Mouse (Mus musculus): ENCODE results near the gene Cerk. TPM values are rescaled to one million over a fixed set of nuclear protein-coding genes. Genes with fewer than 3 reads are reported as not detected.
"Not testable (repeated sequence)": the region's sequence is repeated elsewhere in the genome, so short reads cannot be mapped to it uniquely, and the experiment has no call there.

The Cerk gene
- total RNA-seq, 2 experiments from 2014 or later = 5.5 to 10.1 TPM

DNA sequence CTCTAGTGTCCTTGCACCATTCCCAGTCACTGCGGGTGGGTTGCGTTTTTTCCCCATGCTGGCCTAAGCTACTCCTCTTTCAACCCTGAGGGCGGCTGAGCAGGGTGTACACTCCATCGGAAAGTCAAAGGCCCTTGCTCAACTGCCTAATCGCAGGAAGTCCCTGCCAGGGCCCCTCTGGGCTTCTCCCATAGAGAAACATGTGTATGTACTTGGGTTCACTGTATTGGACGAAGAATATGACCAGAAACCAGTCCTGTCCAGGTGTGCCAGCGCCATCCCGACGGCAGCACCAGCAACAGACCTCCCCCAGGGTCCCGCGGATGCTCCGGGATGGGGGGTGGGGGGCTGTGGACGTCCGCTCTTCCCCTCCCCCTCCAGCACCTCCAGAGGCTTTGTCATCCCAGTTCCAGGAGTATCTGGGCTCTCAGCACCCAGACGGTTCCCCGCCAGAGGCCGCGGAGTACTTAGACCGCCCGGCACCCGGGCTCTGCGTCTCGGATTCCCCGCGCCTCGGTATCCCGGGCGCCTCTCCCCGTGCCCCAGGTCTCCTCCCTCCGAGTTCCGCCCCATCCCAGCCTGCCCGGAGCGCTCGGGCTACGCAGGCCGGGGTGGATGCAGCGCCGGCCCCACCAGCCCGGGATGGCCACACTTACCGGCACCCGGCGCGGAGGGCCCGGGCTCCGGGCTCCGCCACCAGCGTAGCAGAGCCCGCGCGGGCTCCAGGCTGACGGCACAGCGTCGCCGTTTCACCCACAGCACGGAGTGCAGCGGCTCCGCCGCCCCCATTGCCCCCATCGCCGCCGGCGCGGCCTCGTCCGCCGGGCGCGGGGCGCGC, 871 bp downstream of the Cerk start:
- no peak for ATAC-seq (replicated peaks; ENCODE audit: low FRiP score, poor library complexity, severe bottlenecking)

DNA sequence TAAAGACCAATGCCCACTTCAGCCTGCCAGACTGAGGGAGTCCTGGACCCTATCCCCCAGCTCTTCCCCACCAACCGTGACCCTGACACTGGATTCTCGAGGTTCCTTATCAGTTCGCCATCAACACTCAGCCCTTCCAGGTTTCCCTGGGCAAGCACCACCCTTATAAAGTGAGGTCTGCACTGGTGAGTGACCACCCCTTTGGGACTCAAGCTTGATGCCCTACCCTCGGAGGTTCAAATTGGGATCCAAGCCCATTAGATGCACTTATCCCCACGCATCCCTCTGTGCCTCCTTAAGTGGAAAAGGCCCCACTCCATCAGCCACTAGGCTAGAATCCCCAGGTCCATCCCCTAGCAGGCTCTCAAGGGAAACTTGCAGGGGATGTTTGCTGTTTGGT, 1.9 kb downstream of the Cerk start:
- no peak for ATAC-seq (replicated peaks; ENCODE audit: low FRiP score, poor library complexity, severe bottlenecking)

DNA sequence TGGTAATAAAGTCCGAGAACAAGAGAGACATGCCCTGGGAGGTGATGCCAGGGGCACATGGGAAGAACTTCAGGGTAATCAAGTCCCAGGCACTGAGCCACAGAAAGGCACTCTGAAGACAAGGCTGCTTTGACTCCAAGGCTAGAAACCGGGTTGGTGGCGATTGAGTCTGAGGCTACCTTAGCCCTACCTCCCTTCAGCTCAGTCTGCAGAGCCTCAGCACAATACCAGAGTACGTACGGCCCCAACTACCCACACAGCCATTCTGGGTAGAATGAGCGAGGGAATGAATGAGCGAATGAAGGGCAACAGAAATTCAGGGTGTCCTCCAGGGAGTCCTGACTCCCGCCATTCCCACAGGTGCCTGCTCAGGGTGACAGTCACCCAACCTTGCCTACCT, 2.5 kb downstream of the Cerk start:
- no peak for ATAC-seq (replicated peaks; ENCODE audit: low FRiP score, poor library complexity, severe bottlenecking)

DNA sequence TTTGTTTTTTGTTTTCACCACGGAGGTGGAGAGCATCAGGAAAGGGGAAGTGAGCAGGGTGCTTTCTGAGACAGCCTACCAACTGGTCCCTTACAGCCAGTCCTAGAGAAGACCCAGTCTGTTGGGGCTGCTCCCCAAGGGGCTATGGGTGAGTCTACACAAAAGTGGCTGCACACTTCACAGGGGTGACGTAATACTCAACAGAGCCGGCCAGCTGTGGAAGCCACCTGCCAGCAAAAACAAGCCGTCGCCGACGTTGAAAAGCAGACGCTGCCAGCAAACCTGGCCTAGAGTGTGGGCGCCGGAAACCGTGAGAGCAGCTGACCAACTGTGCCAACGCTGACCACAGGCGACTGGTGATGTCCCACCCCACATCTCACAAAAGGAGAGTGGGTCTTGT, 3.3 kb downstream of the Cerk start:
- no peak for ATAC-seq (replicated peaks; ENCODE audit: low FRiP score, poor library complexity, severe bottlenecking)

DNA sequence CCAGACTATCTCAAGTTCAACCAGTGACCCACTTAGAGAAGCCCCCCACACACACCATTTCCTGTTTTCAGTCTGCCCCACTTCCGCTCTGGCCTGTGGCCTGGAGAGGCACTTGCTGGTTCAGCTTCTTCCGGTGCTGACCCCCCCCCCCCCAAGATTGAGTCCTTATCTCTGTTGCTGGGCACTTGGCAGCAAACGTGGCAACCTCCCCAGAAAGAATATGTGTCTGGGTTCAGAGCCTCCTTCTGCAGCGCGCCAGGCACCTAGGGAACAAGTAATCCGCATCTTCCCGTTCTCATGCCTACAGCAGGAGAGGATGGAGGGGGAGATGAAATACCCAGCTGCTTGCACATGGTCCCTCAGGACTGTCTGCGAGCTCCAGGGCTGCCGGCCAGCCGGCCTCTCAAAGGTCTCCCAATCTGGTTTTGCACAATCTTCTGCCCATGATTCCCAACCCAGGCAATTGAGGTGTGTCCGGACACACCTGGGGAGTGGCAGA, 4.0 kb downstream of the Cerk start:
- no peak for ATAC-seq (replicated peaks; ENCODE audit: low FRiP score, poor library complexity, severe bottlenecking)

DNA sequence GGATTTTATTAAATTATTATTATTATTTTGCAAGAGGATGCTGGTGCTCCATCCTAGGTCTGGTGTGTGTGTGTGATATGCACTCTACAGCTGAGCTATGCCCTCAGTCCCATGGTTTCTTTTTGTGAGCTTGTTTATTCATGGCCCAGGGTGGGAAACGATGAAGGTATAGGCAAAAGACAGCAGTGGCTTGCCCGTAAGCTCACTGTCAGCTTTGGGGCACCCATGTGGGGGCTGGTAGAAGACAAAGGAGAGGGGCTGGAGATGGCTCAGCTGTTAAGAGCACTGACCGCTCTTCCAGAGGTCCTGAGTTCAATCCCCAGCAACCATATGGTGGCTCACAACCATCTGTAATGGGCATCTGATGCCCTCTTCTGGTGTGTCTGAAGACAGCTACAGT, 4.6 kb downstream of the Cerk start:
- not testable (repeated sequence) for ATAC-seq (replicated peaks; ENCODE audit: low FRiP score, poor library complexity, severe bottlenecking)

DNA sequence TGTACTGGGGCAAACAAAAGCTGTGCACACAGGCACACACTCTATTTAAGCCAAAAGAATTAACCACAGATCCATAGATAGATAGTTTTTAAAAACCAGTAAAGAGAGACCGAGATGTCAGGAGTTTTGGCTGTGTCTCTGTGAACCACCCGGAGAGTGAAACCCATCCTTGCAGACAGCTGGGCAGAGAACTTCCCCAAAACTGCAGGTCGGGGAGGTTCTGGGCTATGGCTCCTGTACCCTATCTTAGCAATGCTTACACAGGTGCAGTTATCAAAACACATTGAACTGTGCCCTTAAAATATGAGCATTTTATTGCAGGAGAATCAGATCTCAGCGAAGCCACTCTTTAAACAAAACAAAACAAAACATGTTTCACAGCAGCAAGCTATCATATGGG, 5.5 kb downstream of the Cerk start:
- ATAC-seq (replicated peaks; ENCODE audit: low FRiP score, poor library complexity, severe bottlenecking) = no peak

DNA sequence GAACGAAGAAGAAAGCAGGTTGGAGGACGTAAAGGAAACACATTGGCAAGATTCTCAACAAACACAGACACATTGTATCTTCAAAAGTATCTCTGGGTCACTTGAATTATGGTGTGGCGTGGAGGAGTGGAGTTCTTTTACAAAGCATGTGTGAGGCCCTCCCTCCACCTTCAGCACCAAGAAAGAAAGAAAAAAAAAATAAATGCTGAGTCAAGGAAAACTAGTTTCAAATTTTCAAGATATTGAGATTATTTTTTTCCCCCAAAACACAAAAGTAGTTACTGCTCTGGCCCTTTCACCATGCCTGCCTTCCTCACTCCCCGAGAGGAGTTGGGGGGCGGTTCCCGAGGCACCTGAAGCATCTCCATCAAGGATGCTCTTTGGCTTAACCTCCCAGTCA, 7.3 kb downstream of the Cerk start:
- no peak for ATAC-seq (replicated peaks; ENCODE audit: low FRiP score, poor library complexity, severe bottlenecking)

DNA sequence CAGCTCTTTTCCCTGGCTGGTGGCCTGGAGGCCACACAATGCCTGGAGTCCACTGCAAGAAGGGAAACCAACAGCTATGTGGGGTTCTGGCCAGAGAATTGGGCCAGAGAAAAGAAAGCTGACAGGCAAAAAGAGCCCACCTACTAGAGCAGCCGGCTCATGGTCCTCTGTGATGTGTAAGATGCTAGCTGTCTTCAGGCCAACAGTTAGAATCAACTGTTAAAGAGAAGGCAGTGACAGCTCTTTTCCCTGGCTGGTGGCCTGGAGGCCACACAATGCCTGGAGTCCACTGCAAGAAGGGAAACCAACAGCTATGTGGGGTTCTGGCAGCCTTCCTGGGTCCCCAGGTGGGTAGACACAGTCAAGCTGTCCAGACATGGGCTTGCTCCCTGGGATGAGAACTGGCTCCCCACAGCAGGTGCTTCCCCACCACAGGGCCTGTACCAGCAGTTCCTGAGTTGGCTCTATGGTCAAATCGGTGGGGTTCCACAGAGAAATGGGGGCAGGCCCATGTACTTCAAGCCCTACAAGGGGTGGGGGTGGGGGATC, 8.2 kb downstream of the Cerk start:
- not testable (repeated sequence) for ATAC-seq (replicated peaks; ENCODE audit: low FRiP score, poor library complexity, severe bottlenecking)

DNA sequence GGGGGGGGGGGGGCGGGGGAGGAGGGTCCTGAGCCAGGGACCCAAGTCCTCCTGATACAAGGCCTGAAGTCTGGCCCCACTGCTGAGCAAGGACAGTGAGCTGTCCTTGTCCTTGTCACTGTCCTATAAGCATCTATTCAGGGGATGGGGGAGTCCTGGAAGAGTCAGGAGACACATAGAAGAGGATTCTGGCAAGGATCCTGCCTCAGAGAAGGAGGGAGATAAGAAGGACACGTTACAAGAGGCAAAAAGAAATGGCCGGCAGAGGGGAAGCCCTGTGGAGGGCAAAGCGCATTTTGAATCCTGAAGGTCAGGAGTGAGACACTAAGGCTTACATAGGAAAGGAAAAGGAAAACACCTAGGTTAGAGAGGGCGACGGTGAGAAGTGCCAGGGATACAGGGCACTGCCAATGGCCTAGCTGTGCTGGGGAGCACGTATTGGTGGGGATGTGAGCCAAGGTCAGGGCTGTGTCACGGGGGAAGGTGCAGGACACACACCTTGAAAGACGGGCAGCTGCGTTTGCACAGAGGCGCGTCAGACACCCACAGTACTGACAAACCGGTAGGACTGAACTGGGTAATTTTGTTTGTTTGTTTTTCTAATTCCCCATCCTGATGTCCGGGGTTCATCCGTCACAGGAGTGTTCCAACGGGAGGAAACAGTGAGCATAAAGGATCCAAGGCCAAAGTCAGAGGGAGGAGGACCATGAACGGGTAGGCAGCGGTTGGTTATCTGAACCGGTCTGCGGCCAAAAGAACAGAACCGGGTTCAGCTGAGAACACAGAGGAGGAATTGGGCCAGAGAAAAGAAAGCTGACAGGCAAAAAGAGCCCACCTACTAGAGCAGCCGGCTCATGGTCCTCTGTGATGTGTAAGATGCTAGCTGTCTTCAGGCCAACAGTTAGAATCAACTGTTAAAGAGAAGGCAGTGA, 8.9 kb downstream of the Cerk start:
- no peak for ATAC-seq (replicated peaks; ENCODE audit: low FRiP score, poor library complexity, severe bottlenecking)

DNA sequence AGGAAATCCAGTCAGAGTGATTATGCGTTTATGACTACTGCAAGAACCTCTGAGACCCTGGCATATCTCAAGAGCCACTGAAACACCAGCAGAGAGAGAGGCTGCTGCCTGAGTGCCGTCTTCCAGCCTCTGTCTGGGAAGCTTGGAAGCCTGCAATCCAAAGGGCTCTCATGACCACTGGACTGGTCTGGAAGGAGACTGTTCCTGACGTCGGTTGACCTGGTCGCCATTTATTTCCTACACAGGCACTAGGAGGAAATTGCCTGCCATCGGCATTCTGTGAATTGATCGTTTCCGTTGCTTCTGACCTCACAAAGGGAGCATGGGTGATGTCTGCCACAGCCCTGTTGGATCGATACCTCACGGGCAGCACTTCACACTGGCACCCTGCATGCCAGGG, 9.8 kb downstream of the Cerk start:
- no peak for ATAC-seq (replicated peaks; ENCODE audit: low FRiP score, poor library complexity, severe bottlenecking)

DNA sequence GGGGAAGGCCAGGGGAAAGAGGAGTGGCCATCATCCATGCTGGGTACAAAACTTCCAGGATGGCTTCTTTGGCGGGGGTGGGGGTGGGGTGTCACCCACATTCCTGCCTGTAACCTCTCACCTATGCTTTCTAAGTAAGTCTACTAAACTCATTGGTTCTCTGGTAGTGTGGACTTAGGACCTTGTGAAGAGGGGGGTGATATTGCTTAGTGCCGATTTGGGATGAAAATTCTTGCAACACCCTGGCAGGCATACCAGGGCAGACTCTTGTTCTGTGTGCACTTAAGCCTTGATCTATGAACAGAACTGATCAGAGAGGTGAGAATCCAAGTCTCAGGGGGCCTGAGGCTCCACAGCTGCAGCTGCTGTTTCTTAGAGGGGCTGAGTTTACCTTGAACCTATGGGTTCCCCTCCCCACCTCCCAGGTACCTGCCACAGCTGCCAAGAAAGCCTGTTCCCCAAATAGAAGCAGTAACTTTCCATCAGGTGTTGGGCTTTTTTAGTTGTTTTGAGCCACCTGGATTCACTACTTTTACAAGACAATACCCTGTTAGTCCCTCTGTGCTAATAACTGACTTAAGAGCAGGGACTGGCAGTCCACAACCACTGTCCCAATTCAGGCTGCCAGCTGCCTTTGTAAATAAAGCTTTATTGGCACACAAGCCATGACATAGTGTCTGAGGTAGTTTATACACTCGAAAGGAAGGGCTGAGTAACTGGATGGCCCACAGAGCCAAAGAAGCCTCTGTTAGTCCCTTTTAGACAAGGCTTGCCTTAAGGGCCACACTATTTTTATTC, 10.5 kb downstream of the Cerk start:
- no peak for ATAC-seq (replicated peaks; ENCODE audit: low FRiP score, poor library complexity, severe bottlenecking)

DNA sequence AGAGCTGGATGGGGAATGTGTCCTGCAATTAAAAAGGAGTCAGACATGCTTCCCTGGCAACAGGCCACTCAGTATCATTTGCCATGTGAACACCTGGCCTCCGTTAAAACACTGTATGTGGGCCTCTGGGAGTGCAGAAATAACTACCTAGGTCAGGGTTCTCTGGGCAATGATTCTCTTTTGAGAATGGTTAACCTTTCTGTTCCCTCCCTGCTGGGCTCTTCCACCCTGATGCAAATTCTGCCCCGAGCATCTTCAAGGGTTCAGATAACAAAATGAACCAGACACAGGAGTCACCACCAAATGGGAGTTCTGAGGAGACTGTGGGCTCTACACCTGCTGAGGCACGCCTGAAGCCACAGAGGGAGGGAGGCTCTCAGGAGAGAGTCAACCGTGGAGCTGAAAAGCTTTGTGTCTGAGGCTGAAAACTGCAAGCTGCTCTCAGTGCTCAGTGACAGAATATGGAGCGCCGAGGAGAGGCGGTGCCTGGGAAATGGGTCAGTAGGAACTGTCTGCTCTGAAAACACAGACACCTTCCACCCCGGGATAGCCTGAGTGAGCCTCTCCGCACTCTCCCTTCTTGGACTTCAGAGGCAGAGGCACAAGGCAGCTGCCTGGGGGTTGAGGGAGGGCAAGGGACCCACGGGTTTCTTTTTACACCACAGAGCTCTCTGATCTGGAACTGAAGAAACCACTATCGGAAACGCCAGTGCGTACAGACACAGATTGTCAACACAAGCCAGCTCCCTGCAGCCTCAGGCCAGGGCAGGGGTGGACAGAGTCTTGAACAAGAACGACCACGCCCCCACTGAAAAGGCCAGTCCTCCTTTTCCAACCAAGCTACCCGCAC, 12.6 kb downstream of the Cerk start:
- ATAC-seq (replicated peaks; ENCODE audit: low FRiP score, poor library complexity, severe bottlenecking) = no peak

DNA sequence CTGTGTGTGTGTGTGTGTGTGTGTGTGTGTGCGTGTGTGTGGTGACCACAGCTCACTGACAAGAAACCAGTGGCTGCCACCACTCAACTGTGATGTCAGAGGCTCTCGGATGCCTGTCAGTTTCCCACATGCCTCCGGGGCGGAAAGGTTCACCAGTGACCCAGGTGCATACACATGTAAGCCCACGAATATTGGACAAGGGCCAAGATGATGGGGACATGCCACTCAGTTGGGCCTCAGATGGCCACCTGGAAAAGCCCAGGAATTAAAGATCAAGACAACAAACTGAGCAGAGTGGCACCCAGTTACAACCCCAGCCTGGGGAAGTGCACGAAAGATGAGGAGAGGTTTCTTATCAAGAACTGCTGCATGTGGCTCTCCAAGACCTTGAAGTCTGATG, 13.4 kb downstream of the Cerk start:
- ATAC-seq (replicated peaks; ENCODE audit: low FRiP score, poor library complexity, severe bottlenecking) = no peak

DNA sequence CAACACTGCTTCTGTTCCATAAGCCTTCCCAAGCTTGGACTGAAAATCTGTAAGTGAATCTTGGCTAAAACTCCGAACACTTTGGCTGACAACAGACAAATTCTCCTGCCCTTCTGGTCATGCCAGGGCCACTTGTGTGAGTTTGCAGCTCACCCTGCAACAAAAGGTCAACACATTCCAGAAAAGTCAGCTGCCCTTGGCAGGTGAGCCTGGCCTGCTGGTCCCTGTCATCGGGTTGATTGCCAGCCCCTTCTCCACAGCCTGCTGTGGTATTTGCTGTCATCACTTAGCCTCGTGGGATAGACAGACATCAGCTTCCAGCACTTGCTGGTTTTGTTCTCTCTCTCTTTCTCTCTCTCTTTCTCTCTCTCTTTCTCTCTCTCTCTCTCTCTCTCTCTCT, 13.8 kb downstream of the Cerk start:
- no peak for ATAC-seq (replicated peaks; ENCODE audit: low FRiP score, poor library complexity, severe bottlenecking)

DNA sequence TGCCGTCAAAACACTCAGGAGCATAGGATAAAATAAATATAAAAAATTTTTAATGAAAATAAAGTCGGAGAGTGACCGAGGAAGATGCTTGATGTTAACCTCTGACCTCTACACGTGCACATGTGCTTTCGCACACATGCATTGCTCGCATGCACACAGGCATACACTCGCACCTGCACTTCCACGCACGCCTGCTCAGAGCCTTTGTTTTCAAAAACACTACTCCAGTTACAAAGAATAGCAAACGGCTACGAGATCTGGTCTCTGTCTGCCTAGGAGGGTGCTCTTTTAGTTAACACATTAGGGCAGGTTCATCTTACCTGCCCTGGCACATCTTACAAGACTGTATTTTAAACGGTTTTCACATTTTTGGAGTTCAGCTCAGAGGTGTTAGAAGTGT, 14.6 kb downstream of the Cerk start:
- ATAC-seq (replicated peaks; ENCODE audit: low FRiP score, poor library complexity, severe bottlenecking) = no peak

DNA sequence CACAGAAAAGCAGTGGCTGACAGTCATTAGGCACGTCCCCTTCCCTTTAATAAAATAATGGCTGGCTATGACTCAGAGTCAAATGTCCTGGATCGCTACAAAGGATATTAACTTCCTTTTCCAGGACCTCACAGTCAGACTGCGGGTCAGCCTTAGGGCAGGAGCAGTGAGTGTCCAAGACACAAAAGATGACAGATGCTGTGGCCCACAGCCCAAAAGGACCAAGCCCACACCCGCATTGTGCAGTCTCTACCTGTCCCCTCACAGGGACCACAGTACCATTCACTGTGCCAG, 16.2 kb downstream of the Cerk start:
- no peak for ATAC-seq (replicated peaks; ENCODE audit: low FRiP score, poor library complexity, severe bottlenecking)

DNA sequence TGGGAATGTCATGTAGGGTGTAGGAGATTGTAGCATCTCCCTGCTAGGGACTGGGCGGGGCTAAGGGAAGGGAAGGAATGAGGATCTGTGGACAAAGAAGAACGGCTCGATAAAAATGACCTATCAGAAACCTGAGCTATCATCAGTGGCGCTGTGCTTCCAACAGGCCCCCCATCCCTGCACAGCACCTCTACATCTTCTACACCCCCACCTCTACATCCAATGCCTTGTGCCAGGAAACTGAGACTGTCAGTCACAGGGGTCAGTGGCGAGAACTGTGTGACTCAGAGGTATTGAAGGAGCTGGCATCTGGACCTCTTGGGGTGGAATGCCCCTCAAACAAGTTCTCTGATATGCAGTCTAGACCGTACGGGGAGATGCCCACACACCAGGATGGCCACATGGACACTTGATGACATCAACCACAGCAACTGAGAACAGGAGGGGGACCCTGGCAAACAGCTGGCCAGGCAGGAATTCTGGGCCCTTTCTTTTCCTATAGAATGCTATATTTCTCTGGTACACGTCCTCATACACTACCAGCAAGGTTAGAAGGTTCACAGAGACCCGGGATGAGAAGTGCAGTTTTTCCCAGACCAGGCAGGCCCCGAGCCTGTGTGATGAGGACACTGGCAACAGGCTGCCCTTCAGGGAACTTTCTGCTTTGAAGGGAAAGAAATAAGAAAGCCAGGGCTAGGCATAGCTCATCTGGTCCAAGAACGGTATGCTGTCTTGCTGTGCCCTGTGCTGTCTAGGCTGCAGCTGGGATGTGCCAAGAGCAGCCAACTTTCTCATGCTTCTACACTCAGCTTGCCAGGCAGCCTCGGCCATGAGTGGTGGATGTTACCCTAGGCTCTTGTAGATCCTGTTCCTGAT, 16.8 kb downstream of the Cerk start:
- no peak for ATAC-seq (replicated peaks; ENCODE audit: low FRiP score, poor library complexity, severe bottlenecking)

Data from erythroid progenitor cell, adult 5-6 weeks (primary cell).